Mouse (Mus musculus): ENCODE data around the gene Asic3. TPM values are rescaled to one million over a fixed set of nuclear protein-coding genes. Genes with fewer than 3 reads are reported as not detected.

The Asic3 gene
- total and polyA plus RNA-seq, 3 experiments = 0.25 to 1.1 TPM; not detected in 1

GRCm38 (mm10) chr5:24412063-24412462 lies 1.1 kb upstream of the Asic3 start:
- TF ChIP-seq MAZ (IDR thresholded peaks at IDR 0.05; ENCODE audit: low read depth, low read length) = no peak
- no peak for TF ChIP-seq ELF1 (IDR thresholded peaks at IDR 0.05; ENCODE audit: low read depth, low read length)
- no peak for TF ChIP-seq RCOR1 (conservative IDR thresholded peaks at IDR 0.05; ENCODE audit: low read depth, low read length)
- TF ChIP-seq MYC (IDR thresholded peaks at IDR 0.05; ENCODE audit: low read depth, low read length) = no peak
- TF ChIP-seq CHD1 (IDR thresholded peaks at IDR 0.05; ENCODE audit: low read depth, low read length) = no peak
- no peak for TF ChIP-seq ZMIZ1 (IDR thresholded peaks at IDR 0.05; ENCODE audit: low read depth, low read length)
- TF ChIP-seq JUND (conservative IDR thresholded peaks at IDR 0.05; ENCODE audit: low read depth, low read length) = no peak
- no peak for TF ChIP-seq BHLHE40 (IDR thresholded peaks at IDR 0.05; ENCODE audit: low read depth, low read length)
- TF ChIP-seq SMC3 (IDR thresholded peaks at IDR 0.05; ENCODE audit: low read depth, low read length) = no peak
- TF ChIP-seq KAT2A (IDR thresholded peaks at IDR 0.05; ENCODE audit: insufficient replicate concordance, low read length) = no peak
- TF ChIP-seq POLR2AphosphoS2 (IDR thresholded peaks at IDR 0.05; ENCODE audit: low read depth, low read length) = no peak
- in situ Hi-C loops (cut with MboI; ENCODE audit: low pct_ligation_motif_present, low pct_unique_long_range_greater_than_20kb, low sequenced_read_pairs) = no loop called here
- no peak for DNase-seq (ENCODE audit: extremely low read depth)
- Histone ChIP-seq H3K27me3 (replicated peaks) (no peaks in the 10 kb centered on the region), H3K4me1 (ENCODE audit: control insufficient read depth in 1 of 2, insufficient read depth in 2 of 2) (no peaks in the 10 kb centered on the region; a peak in 1 of 4 replicates), H3K4me3 (replicated peaks in 1 of 3; ENCODE audit: low read depth in 2 of 3, low read length in 2 of 3, poor library complexity in 1 of 3) (no peak overlapping the region), H3K9me3 (replicated peaks; ENCODE audit: low read length) (no peaks in the 10 kb centered on the region), H3K36me3 (replicated peaks in 1 of 2; ENCODE audit: control insufficient read depth in 1 of 2, insufficient read depth in 1 of 2, low read length in 1 of 2) (peaks cover 19 to 57% of the 10 kb centered on the region in 2 experiments), H3K4me2 (ENCODE audit: insufficient read depth, low read depth, poor library complexity, severe bottlenecking) (no peak overlapping the region), H3K79me2 (replicated peaks; ENCODE audit: control insufficient read depth, extremely low read depth, insufficient read depth, poor library complexity, severe bottlenecking) (no peaks in the 10 kb centered on the region), H3K9ac (ENCODE audit: insufficient read depth, low read depth) (no peak overlapping the region), H3K27ac (ENCODE audit: insufficient read depth, low read depth) (no peak overlapping the region)
- dilution Hi-C loops (cut with MboI; ENCODE audit: extremely low pct_ligation_motif_present, extremely low pct_unique_long_range_greater_than_20kb, low sequenced_read_pairs) = no loop called here

- TF ChIP-seq CHD1 (IDR thresholded peaks at IDR 0.05; ENCODE audit: low read depth, low read length) (no peak), TCF12 (IDR thresholded peaks at IDR 0.05; ENCODE audit: low read depth, low read length) (no peak), CTCF (conservative IDR thresholded peaks at IDR 0.05 in 1 of 2, IDR thresholded peaks at IDR 0.05 in 1 of 2; ENCODE audit: low read depth in 2 of 2, low read length in 2 of 2) (no peak), EP300 (IDR thresholded peaks at IDR 0.05; ENCODE audit: low read length) (no peak), POLR2AphosphoS2 (IDR thresholded peaks at IDR 0.05; ENCODE audit: low read depth, low read length) (no peak), NELFE (IDR thresholded peaks at IDR 0.05; ENCODE audit: low read depth, low read length) (no peak), ZMIZ1 (IDR thresholded peaks at IDR 0.05; ENCODE audit: low read depth, low read length) (no peak), SIN3A (IDR thresholded peaks at IDR 0.05; ENCODE audit: low read length) (no peak), E2F4 (IDR thresholded peaks at IDR 0.05; ENCODE audit: insufficient replicate concordance, low read depth, low read length) (no peak), IRF4 (IDR thresholded peaks at IDR 0.05; ENCODE audit: low read depth, low read length) (no peak), UBTF (IDR thresholded peaks at IDR 0.05; ENCODE audit: low read depth, low read length) (no peak)
- Histone ChIP-seq H3K4me3 (replicated peaks in 1 of 3; ENCODE audit: low read depth in 2 of 3, low read length in 2 of 3, poor library complexity in 1 of 3) (no peak overlapping the region), H3K36me3 (replicated peaks in 1 of 2; ENCODE audit: control insufficient read depth in 1 of 2, insufficient read depth in 1 of 2, low read length in 1 of 2) (peaks cover 3 to 52% of the 10 kb centered on the region in 2 experiments), H3K4me1 (ENCODE audit: control insufficient read depth in 1 of 2, insufficient read depth in 2 of 2) (no peaks in the 10 kb centered on the region; a peak in 1 of 4 replicates), H3K79me2 (replicated peaks; ENCODE audit: control insufficient read depth, extremely low read depth, insufficient read depth, poor library complexity, severe bottlenecking) (no peaks in the 10 kb centered on the region), H3K4me2 (ENCODE audit: insufficient read depth, low read depth, poor library complexity, severe bottlenecking) (no peak overlapping the region), H3K9me3 (replicated peaks; ENCODE audit: low read length) (no peaks in the 10 kb centered on the region), H3K9ac (ENCODE audit: insufficient read depth, low read depth) (no peak overlapping the region), H3K27ac (ENCODE audit: insufficient read depth, low read depth) (no peak overlapping the region), H3K27me3 (replicated peaks) (no peaks in the 10 kb centered on the region)
- dilution Hi-C loops (cut with MboI; ENCODE audit: extremely low pct_ligation_motif_present, extremely low pct_unique_long_range_greater_than_20kb, low sequenced_read_pairs) (no loop called here), in situ Hi-C loops (cut with MboI; ENCODE audit: low pct_ligation_motif_present, low pct_unique_long_range_greater_than_20kb, low sequenced_read_pairs) (no loop called here)
- DNase-seq (ENCODE audit: extremely low read depth) = no peak
Measured at GRCm38 (mm10) chr5:24413938-24414337, 746 bp downstream of the Asic3 start.

Data from CH12.LX (cell line).